Mouse (Mus musculus): Measurements from ENCODE around the gene Ccnf.

- TF ChIP-seq CTCF (IDR thresholded peaks at IDR 0.05; ENCODE audit: control insufficient read depth, insufficient read depth, insufficient replicate concordance, low read depth, low read length) (no peak), POLR2A (IDR thresholded peaks at IDR 0.05; ENCODE audit: control insufficient read depth, low read depth, low read length) (no peak)
Measured at GRCm38 (mm10) chr17:24226721-24227120, 24.6 kb downstream of the Ccnf start.

All from testis, adult 2 months (tissue).